Mouse (Mus musculus) activated CD4-positive, CD25-positive, alpha-beta regulatory T cell, adult 4 months (primary cell): ENCODE measurements at regions not wholly inside any gene's neighbourhood (a gene's known extent, or its start where the extent isn't known, plus 50 kb on each side); places are given as distances from the start of the nearest gene placed in this dataset.

ENCODE experiments used
- ATAC-seq: one replicate; pipeline ENCODE4 v1.8.0; 2017

DNA sequence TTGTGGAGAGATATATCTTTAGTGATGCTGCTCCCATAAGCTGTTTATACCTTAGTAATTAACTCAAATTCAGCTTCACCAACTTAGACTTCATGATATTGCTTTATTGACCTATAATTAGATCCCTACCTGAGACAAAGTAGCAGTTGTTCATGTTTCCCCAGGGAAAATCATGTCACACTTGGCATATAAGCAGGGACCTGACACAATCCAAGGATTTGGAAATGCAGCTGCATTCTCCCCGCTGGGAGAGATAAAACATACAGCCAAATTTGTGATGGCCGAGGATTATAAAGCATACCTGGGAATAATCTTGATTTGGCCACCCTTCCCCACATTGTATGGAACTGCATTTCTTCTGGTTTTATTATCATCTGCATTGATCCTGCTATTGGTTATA, 55.6 kb upstream of the Tmc1 start:
- no peak for ATAC-seq

DNA sequence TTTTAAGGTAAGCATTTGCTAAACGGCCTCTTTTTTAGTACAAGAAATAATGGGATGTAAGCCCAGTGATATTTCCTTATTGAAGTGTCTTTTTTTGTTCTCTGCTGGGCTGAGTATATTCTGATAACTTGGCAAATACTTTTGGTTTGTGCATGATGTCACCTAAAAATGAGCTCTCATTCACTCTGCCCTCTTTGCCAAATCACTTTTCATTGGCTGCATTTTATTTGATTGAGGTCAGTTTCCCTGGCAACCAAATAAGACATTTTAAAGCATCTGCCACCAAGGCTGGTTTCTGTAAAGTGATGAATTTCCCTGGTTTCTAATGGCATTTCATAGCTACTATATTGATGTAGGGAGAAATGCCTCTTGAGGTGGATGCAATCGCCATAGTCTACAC, 50.4 kb upstream of the Tmc1 start:
- no peak for ATAC-seq
